Mouse (Mus musculus) liver, adult 2 months (tissue): ENCODE results near the gene Mboat2. TPM values are rescaled to one million over a fixed set of nuclear protein-coding genes. Genes with fewer than 3 reads are reported as not detected.

ENCODE experiments used
- DNase-seq: peaks from one replicate; pipeline ENCODE4 v3.0.0-alpha.2; 2011; ENCODE audit warnings: low read depth, low spot score; ENCODE audit errors: extremely low read depth
- H3K27ac ChIP-seq: fragments of 200-500 bp; replicated peaks from 2 replicates; pipeline ENCODE4 v1.5.1; 2012; ENCODE audit warnings: low read depth, mild to moderate bottlenecking, control low read depth, inconsistent platforms, low read length; ENCODE audit not compliant: insufficient read depth
- H3K27me3 ChIP-seq: fragments of 200-500 bp; 2 replicates; pipeline ENCODE4 v1.6.1; 2012; ENCODE audit warnings: mild to moderate bottlenecking, moderate library complexity, low read length, inconsistent platforms; ENCODE audit not compliant: control insufficient read depth, insufficient read depth
- H3K36me3 ChIP-seq: fragments of 200-500 bp; 2 replicates; pipeline ENCODE4 v1.6.1; 2012; ENCODE audit warnings: low read length, inconsistent platforms; ENCODE audit not compliant: control insufficient read depth, insufficient read depth
- H3K4me1 ChIP-seq: fragments of 200-500 bp; 2 replicates; pipeline ENCODE4 v1.6.1; 2011; ENCODE audit warnings: low read length; ENCODE audit not compliant: control insufficient read depth, insufficient read depth
- H3K4me3 ChIP-seq: fragments of 200-500 bp; 2 replicates; pipeline ENCODE4 v1.5.1; 2011; ENCODE audit warnings: low read depth, mild to moderate bottlenecking, control low read depth, low read length, moderate library complexity; ENCODE audit not compliant: insufficient read depth
- H3K79me2 ChIP-seq: fragments of 200-500 bp; 2 replicates; pipeline ENCODE4 v1.6.1; 2012; ENCODE audit warnings: inconsistent platforms, mild to moderate bottlenecking, low read length, moderate library complexity; ENCODE audit not compliant: control insufficient read depth, insufficient read depth
- H3K9ac ChIP-seq: fragments of 200-500 bp; 2 replicates; pipeline ENCODE4 v1.6.1; 2012; ENCODE audit warnings: low read depth, mild to moderate bottlenecking, control low read depth, inconsistent platforms, low read length
- CTCF ChIP-seq: fragments of 200-500 bp; IDR thresholded peaks from 2 replicates; pipeline ENCODE4 v1.5.1; 2011; ENCODE audit warnings: low read depth, low read length, control low read depth
- POLR2A ChIP-seq: fragments of 200-500 bp; IDR thresholded peaks from 2 replicates; pipeline ENCODE4 v1.6.1; 2011; ENCODE audit warnings: low read length, control low read depth; ENCODE audit not compliant: insufficient read depth; ENCODE audit errors: extremely low read depth
- WGBS: fragments of 180-500 bp; shearing (Covaris S2); methylation state at CpG from one replicate; pipeline ENCODE4 v1.1.7; 2018; 5-methylcytosine and 5-hydroxymethylcytosine counted together
- polyA plus RNA-seq: library from polyadenylated mRNA; depleted of rRNA; stranded (reverse); fragments of >200 nt; gene quantifications from 2 replicates; pipeline ENCODE4 v1.2.3, GENCODE M21; 2012; rRNA removed
- total RNA-seq: library from RNA; depleted of rRNA; stranded (reverse); fragments of >200 nt; gene quantifications from 2 replicates; pipeline ENCODE4 v1.2.3, GENCODE M21; 2014; rRNA removed

The Mboat2 gene
- total RNA-seq = 0.18 and 0.40 TPM in 2 replicates
- polyA plus RNA-seq = not detected in 2 replicates

DNA sequence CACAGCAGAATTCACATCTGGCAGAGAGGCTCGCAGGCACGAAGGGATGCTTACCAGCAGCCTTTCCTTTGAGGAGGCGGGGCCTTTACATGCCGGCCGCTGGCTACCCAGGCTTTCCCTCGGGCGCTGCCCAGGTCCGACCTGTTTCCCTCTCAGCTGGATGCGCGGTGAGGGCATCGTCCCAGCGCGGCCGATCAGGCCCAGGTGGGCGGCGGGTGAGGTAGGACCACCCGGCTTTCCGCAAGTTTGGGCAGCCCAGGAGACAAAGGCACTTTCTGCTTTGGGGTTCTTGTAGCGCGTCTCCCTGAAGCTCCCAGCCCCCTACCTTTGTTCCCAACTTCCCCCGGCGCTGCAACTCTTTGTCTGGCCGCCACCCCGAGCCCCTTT, at the start of gene Mboat2:
Gene Mboat2 (plus strand): TSS at position 114 of the 387 bp plus-strand sequence.
- Histone ChIP-seq H3K27ac (no peak within 1 kb of the TSS), H3K36me3 (no peaks in the 10 kb centered on the region), H3K4me3 (peak within 1 kb of the TSS; percentile 69), H3K4me1 (peaks cover 3% of the 10 kb centered on the region; the same call in 1 of the 2 replicates), H3K27me3 (peaks cover 12% of the 10 kb centered on the region), H3K9ac (peak within 1 kb of the TSS; percentile 61), H3K79me2 (no peaks in the 10 kb centered on the region)
- 3% methylated on average over 24 of the region's 24 CpGs for WGBS
- no peak for TF ChIP-seq CTCF
- TF ChIP-seq POLR2A = no peak
- DNase-seq = no peak

DNA sequence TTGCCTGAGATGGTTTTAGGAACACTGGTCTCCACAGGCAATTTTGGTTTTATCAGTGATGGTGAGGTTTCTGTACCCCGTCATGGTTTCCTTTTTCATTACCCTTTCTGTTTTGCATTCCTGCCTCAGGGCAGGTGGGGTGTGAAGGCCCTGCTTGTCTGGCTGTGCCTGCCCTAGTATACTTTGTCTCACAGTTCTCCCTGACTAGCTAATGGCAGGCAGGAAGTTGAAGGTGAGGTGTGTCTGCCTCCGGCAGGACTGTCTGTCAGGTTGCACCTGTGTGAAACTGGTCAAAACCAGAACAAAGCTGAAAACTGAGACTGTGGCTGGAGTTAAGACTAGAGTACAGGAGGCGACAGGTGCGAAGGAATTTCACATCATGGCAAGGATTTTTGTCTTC, 46.9 kb upstream of the Mboat2 start:
- H3K36me3 ChIP-seq = no peaks in the 10 kb centered on the region
- 69% methylated on average over 4 of the region's 4 CpGs for WGBS
- TF ChIP-seq POLR2A = no peak
- no peak for TF ChIP-seq CTCF
- H3K27ac ChIP-seq = no peak overlapping the region
- H3K79me2 ChIP-seq = no peaks in the 10 kb centered on the region
- peaks cover 2% of the 10 kb centered on the region; the same call in 1 of the 2 replicates for H3K27me3 ChIP-seq
- H3K4me1 ChIP-seq = no peaks in the 10 kb centered on the region
- DNase-seq = no peak
- no peak overlapping the region for H3K9ac ChIP-seq
- H3K4me3 ChIP-seq = no peak overlapping the region

DNA sequence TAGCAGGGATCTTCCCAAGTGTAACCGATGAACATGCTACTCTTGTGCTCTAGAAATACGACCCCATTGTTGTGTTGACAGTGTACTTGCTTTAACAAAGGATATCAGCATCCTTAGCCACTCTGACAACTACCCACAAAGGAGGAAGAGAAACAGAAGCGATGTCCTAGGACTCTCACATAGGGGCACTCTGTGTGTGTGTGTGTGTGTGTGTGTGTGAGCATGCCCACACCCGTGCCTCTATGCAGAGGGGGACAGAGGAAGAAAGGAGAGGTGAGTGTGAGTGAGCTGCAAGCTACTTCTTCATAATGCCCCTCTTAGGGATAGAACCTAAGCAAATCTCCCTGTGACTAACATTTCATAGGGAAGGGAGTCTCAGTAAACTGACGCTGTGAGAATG, 44.8 kb upstream of the Mboat2 start:
- no peak for DNase-seq
- H3K27me3 ChIP-seq = peaks cover 2% of the 10 kb centered on the region; the same call in 1 of the 2 replicates
- H3K9ac ChIP-seq = no peak overlapping the region
- no peaks in the 10 kb centered on the region for H3K79me2 ChIP-seq
- no peak overlapping the region for H3K27ac ChIP-seq
- no peaks in the 10 kb centered on the region for H3K4me1 ChIP-seq
- 76% methylated on average over 5 of the region's 5 CpGs for WGBS
- TF ChIP-seq POLR2A = no peak
- no peaks in the 10 kb centered on the region for H3K36me3 ChIP-seq
- H3K4me3 ChIP-seq = no peak overlapping the region

DNA sequence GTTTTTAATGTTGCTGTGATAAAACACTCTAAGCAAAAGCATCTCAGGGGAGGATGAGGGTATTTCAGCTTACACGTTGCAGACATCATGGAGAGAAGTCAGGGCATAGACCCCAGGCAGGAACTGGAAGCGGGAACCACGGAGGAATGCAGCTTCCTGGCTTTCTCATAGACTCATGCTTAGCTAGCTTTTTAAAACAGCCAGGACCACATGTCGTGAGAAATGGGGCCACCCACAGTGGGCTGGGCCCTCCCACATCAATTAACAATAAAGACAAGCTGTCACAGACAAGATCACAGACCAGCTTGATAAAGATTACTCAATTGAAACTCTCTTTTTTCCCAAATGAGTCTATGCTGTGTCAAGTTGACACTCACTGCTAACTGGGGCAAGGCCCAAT, 44.4 kb upstream of the Mboat2 start:
- Histone ChIP-seq H3K4me3 (no peak overlapping the region), H3K27me3 (peaks cover 2% of the 10 kb centered on the region; the same call in 1 of the 2 replicates), H3K36me3 (no peaks in the 10 kb centered on the region), H3K4me1 (no peaks in the 10 kb centered on the region), H3K9ac (no peak overlapping the region), H3K27ac (no peak overlapping the region), H3K79me2 (no peaks in the 10 kb centered on the region)
- 45% methylated on average over 4 of the region's 4 CpGs for WGBS
- no peak for TF ChIP-seq POLR2A
- TF ChIP-seq CTCF = no peak
- no peak for DNase-seq

DNA sequence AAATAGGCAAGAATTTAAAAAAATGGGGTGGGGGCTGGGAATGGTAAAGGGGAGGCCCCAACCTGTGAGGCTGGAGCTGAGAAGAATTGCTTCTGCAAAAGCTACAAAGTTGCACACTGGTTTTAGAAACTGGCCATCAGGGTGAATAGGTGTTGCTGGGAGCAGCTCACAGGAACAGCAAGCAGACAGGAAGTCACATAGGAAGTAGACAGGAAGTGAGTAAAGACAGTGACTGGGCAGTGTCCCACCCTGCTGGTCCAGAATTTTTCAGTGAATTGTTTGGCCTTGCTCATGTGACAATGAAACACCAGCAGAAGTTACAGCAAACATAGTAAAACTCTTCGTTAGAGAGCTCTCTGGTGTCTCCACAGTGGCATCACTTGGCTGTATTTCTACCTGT, 41.0 kb upstream of the Mboat2 start:
- H3K27me3 ChIP-seq = peaks cover 2% of the 10 kb centered on the region; the same call in 1 of the 2 replicates
- no peak overlapping the region for H3K27ac ChIP-seq
- H3K4me1 ChIP-seq = no peaks in the 10 kb centered on the region
- no peak for TF ChIP-seq CTCF
- no peak for TF ChIP-seq POLR2A
- no peaks in the 10 kb centered on the region for H3K79me2 ChIP-seq
- no peak for DNase-seq
- H3K4me3 ChIP-seq = no peak overlapping the region
- WGBS = 88% methylated on average over 1 of the region's 1 CpGs
- no peaks in the 10 kb centered on the region for H3K36me3 ChIP-seq
- H3K9ac ChIP-seq = no peak overlapping the region

DNA sequence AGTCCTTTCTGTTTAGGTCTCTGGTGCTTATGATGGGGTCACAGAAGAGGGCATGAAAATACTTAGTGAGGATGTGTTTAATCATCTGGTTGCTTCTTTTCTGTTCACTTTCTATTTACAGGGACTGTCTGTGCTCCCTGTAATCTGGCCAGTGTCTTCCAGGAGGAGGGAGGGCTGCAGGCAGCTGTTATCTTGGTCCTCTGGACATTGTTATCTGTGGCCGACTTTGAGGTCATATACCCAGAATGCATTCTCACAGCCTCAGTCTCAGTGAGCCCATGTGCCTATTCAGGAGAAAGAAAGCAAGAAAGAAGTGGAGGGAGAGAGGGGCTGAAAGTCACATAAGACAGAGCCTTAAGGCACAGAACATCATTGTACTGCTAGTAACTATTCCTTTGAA, 19.4 kb upstream of the Mboat2 start:
- no peak for DNase-seq
- Histone ChIP-seq H3K36me3 (no peaks in the 10 kb centered on the region), H3K9ac (no peak overlapping the region), H3K4me3 (no peak overlapping the region), H3K27ac (no peak overlapping the region), H3K79me2 (no peaks in the 10 kb centered on the region), H3K4me1 (no peaks in the 10 kb centered on the region), H3K27me3 (peaks cover 17% of the 10 kb centered on the region; the same call in 1 of the 2 replicates)
- TF ChIP-seq POLR2A (no peak), CTCF (no peak)
- 19% methylated on average over 1 of the region's 1 CpGs for WGBS
